Mouse (Mus musculus) urinary bladder, adult 18-20 months (tissue): ENCODE data around the gene Rnf220.

Experiments used
- DNase-seq, 2 experiments: peaks; one replicate each; pipeline ENCODE4 v3.0.0; 2022; ENCODE audit warnings: low spot score in 2 of 2, mixed read lengths in 2 of 2

The Rnf220 gene

GRCm38 (mm10) chr4:117496482-117497165 is at the start of gene Rnf220:
TSS of gene Rnf220 (minus strand) at chr4:117497052.
- peak in 1 of 2 experiments; percentile 30 for DNase-seq

GRCm38 (mm10) chr4:117546616-117547015 is 49.8 kb upstream of the Rnf220 start:
- DNase-seq: no peak

- DNase-seq: no peak
Observed at GRCm38 (mm10) chr4:117545448-117545847, 48.6 kb upstream of the Rnf220 start.

GRCm38 (mm10) chr4:117540571-117540970 is 43.7 kb upstream of the Rnf220 start:
- DNase-seq: no peak

- DNase-seq: no peak
Observed at GRCm38 (mm10) chr4:117539329-117539980, 42.6 kb upstream of the Rnf220 start.

GRCm38 (mm10) chr4:117537002-117537401 is 40.1 kb upstream of the Rnf220 start:
- no peak for DNase-seq

- no peak for DNase-seq
Observed at GRCm38 (mm10) chr4:117535496-117536200, 38.8 kb upstream of the Rnf220 start.

- no peak for DNase-seq
Observed at GRCm38 (mm10) chr4:117529843-117530242, 33.0 kb upstream of the Rnf220 start.

- DNase-seq: peak in 1 of 2 experiments; percentile 21
Observed at GRCm38 (mm10) chr4:117527952-117528351, 31.1 kb upstream of the Rnf220 start.

GRCm38 (mm10) chr4:117527116-117527899 is 30.5 kb upstream of the Rnf220 start:
- DNase-seq: no peak

- no peak for DNase-seq
Observed at GRCm38 (mm10) chr4:117525990-117526389, 29.1 kb upstream of the Rnf220 start.

GRCm38 (mm10) chr4:117521350-117521749 is 24.5 kb upstream of the Rnf220 start:
- no peak for DNase-seq

- no peak for DNase-seq
Observed at GRCm38 (mm10) chr4:117518246-117518645, 21.4 kb upstream of the Rnf220 start.

GRCm38 (mm10) chr4:117499043-117499442 is 2.2 kb upstream of the Rnf220 start:
- DNase-seq: no peak

GRCm38 (mm10) chr4:117495869-117496401 is 917 bp downstream of the Rnf220 start:
- DNase-seq: peak in 1 of 2 experiments; percentile 25

GRCm38 (mm10) chr4:117494911-117495501 is 1.8 kb downstream of the Rnf220 start:
- DNase-seq: peak in 1 of 2 experiments; percentile 41

- peak in 1 of 2 experiments; percentile 43 for DNase-seq
Observed at GRCm38 (mm10) chr4:117493905-117494851, 2.7 kb downstream of the Rnf220 start.

- peak in 1 of 2 experiments; percentile 30 for DNase-seq
Observed at GRCm38 (mm10) chr4:117493161-117493568, 3.7 kb downstream of the Rnf220 start.

- no peak for DNase-seq
Observed at GRCm38 (mm10) chr4:117491840-117492239, 5.0 kb downstream of the Rnf220 start.

- DNase-seq: no peak
Observed at GRCm38 (mm10) chr4:117489975-117490374, 6.9 kb downstream of the Rnf220 start.
